In the genomic region with DNA sequence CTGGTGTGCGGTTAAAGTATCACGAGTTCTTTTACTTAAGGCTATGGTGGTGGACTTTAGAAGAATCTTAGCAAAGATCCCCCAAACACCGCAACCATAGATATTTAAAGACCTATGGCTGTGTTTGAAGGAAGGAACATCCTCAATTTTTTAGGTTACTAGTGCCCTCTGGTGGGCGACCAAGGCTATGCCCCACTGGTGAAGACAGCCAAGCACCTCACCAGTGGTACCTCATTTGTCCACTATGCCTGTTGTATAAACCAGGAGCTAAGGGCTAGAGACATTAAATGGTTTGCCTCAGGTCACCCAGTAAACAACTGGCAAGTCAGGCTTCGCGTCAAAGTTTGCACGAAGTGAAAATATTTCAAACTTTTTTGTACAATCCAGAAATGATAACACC, we compare ENCODE assay signal across 8 mouse cellular contexts. TPM values are rescaled to one million over a fixed set of nuclear protein-coding genes. Genes with fewer than 3 reads are reported as not detected.
DNase-seq lines count a peak whose midpoint lies in the region; ATAC-seq and TF ChIP-seq lines count a peak whose summit lies in the region.

No protein-coding gene starts in this region.

- DNase-seq in A20 (ENCODE audit: low read depth, low spot score) (peak; percentile 57), G1E (ENCODE audit: low spot score) (peak; percentile 37)
- DNase-seq in cerebellum, adult 18-20 months = peak; percentile 75 to 76
- DNase-seq in left cerebral cortex, postnatal 14 days (ENCODE audit: low spot score in 2 of 2) = peak; percentile 79 to 86
- peak; percentile 63 for DNase-seq in naive thymus-derived CD4-positive, alpha-beta T cell, adult 2 months (ENCODE audit: low read depth)
- DNase-seq in testis, postnatal 10 days (ENCODE audit: low spot score) = peak; percentile 81

- no peaks in the 10 kb centered on the region; the same call in 1 of the 2 replicates for H3K4me1 ChIP-seq in G1E (ENCODE audit: insufficient read depth, low read depth, low read length)
- H3K4me1 ChIP-seq in forebrain, embryonic 15.5 days = no peaks in the 10 kb centered on the region

- no peak overlapping the region for H3K27ac ChIP-seq in forebrain, embryonic 15.5 days (replicated peaks)

- no peak overlapping the region for H3K9ac ChIP-seq in forebrain, embryonic 15.5 days (replicated peaks)

- H3K4me3 ChIP-seq in G1E (ENCODE audit: low read depth, low read length) = no peak overlapping the region
- no peak overlapping the region for H3K4me3 ChIP-seq in forebrain, embryonic 15.5 days

- peak; percentile 85 for TF ChIP-seq CTCF in G1E (IDR thresholded peaks at IDR 0.05; ENCODE audit: low read depth, low read length)

- no peak overlapping the region for H3K4me2 ChIP-seq in forebrain, embryonic 15.5 days (replicated peaks)

- H3K9me3 ChIP-seq in G1E (replicated peaks) = no peaks in the 10 kb centered on the region
- no peaks in the 10 kb centered on the region for H3K9me3 ChIP-seq in forebrain, embryonic 15.5 days

- WGBS in forebrain, embryonic 15.5 days = 64% methylated on average over 7 of the region's 7 CpGs

- peaks cover 94% of the 10 kb centered on the region for H3K36me3 ChIP-seq in G1E (replicated peaks)
- peaks cover 24% of the 10 kb centered on the region for H3K36me3 ChIP-seq in forebrain, embryonic 15.5 days

- H3K27me3 ChIP-seq in G1E (ENCODE audit: insufficient read depth, low read length) = no peaks in the 10 kb centered on the region
- H3K27me3 ChIP-seq in forebrain, embryonic 15.5 days = no peaks in the 10 kb centered on the region

- ATAC-seq in G1E (ENCODE audit: extremely low read depth, insufficient number of reproducible peaks, low FRiP score, poor library complexity, severe bottlenecking) = peak; percentile 63; the same call in 1 of the 2 replicates
- peak; percentile 80 for ATAC-seq in forebrain, embryonic 15.5 days (replicated peaks)
- peak; percentile 71 for ATAC-seq in inflammation-experienced regulatory T-cells, adult 6 months

- intact Hi-C loops in left cerebral cortex, postnatal 14 days (cut with DNase I) = loop anchor here (1.0 to 10.0 kb wide), 2 partner anchors 224 to 358 kb away; no protein-coding TSS in a partner anchor

RNA-seq across cellular contexts. Expression of a gene that starts 47.6 kb away (rescaled TPM):
- 323 and 378 TPM in 2 replicates for total RNA-seq in G1E (2014; fragmentation: Nextera tagmentation)
- 173 and 219 TPM in 2 replicates for total RNA-seq in G1E (2017)
- 76.1 and 87.3 TPM in 2 replicates for polyA plus RNA-seq in G1E (2012)
- polyA plus RNA-seq in forebrain, embryonic 15.5 days (2015; fragmentation: Nextera tagmentation; extraction: Ambion mirVana) = 46.8 and 48.3 TPM in 2 replicates
- polyA plus RNA-seq in inflammation-experienced regulatory T-cells, adult 6 months (2017; shearing (Covaris generic)) = 100 to 1,000 TPM in 1 of 3 experiments, 10 to 100 TPM in 2; 94.1 to 139 (median 98.6) TPM
- 10 to 100 TPM; 79.1 to 80.6 TPM for total RNA-seq in left cerebral cortex, postnatal 14 days (2021)
